Mouse (Mus musculus): ENCODE measurements around the gene Hist1h3i.

The Hist1h3i gene

DNA sequence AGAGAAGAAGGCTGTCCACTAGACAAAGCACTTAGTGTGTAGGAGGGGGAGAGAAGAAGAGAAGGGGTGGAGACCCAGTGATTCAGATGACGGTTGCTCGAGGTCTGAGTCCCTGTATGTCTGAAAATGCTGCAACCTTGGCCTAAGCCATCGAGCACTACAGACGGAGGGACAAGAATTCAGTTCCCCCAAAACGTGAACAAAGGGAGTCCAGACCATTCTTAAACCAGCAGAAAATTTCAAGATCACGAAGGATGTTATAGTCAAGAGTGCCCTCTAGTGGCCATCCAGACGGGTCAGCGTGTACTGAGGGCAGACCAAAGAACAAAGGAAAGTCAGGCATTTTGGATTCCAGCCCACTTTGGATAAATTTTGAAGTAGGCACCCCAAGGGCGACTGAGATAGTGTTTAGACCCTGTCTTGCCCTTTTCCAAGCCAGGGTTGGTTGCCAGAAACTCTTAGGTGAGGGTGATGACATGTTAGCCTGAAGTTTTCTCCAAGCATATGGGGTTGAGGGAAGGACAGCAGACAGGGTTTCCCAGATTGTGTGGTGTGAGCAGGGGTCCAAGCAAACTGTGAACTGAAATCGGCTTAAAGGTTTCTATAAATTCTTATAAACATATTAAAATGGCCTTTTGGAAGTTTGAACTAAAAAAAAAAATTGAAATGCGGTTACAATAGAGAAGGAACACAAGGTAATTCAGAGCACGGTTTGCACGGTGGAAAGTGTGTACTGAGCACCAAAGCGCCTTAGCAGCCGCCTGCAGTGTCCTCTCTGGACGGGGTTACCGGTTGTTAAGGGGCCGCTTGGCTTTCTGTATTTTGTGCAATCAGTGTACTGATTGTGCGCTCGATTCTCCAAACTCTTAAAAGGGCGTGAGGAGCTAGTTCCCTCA is 48.9 kb downstream of the Hist1h3i start:
- DNase-seq (ENCODE audit: low spot score) = peak; percentile 78

- no peak for DNase-seq (ENCODE audit: low spot score)
Observed at GRCm38 (mm10) chr13:21733466-21733865, 49.7 kb downstream of the Hist1h3i start.
